Mouse (Mus musculus): Measurements from ENCODE around the gene Pank3.
"Not testable (repeated sequence)": the region's sequence is repeated elsewhere in the genome, so short reads cannot be mapped to it uniquely, and the experiment has no call there.

The Pank3 gene

GRCm38 (mm10) chr11:35840806-35841205, 71.5 kb downstream of the Pank3 start:
- DNase-seq (ENCODE audit: low spot score in 2 of 2): not testable (repeated sequence)
